Mouse (Mus musculus) MEL (cell line): ENCODE measurements around the gene Tmem178b. TPM values are rescaled to one million over a fixed set of nuclear protein-coding genes. Genes with fewer than 3 reads are reported as not detected.

Source experiments
- DNase-seq: peaks from one replicate; pipeline ENCODE4 v3.0.0; 2011; ENCODE audit warnings: low read depth, low spot score
- H3K27ac ChIP-seq: 2 replicates; pipeline ENCODE4 v1.5.1; 2012; ENCODE audit warnings: low read depth, mild to moderate bottlenecking, control low read depth, low read length, moderate library complexity; ENCODE audit not compliant: control insufficient read depth
- H3K27me3 ChIP-seq, 2 experiments: fragments of 150-350 bp in 1 of 2; sonication (generic) in 1 of 2; 2 replicates each; pipeline ENCODE4 v1.6.1; 2012; ENCODE audit warnings: low read length in 2 of 2, mild to moderate bottlenecking in 2 of 2, improper control_type of control experiment in 1 of 2, moderate library complexity in 1 of 2; ENCODE audit not compliant: insufficient read depth in 2 of 2, control insufficient read depth in 1 of 2
- H3K36me3 ChIP-seq, 2 experiments: 2 replicates each; pipeline ENCODE4 v1.6.1; 2012 to 2014; ENCODE audit warnings: low read length in 2 of 2, improper control_type of control experiment in 1 of 2, inconsistent platforms in 1 of 2, mild to moderate bottlenecking in 1 of 2; ENCODE audit not compliant: insufficient read depth in 2 of 2, control insufficient read depth in 1 of 2
- H3K4me1 ChIP-seq, 2 experiments: fragments of 150-350 bp in 1 of 2; sonication (generic) in 1 of 2; 2 replicates each; pipeline ENCODE4 v1.6.1; 2012; ENCODE audit warnings: low read length in 2 of 2, improper control_type of control experiment in 1 of 2, mild to moderate bottlenecking in 1 of 2; ENCODE audit not compliant: insufficient read depth in 2 of 2, control insufficient read depth in 1 of 2
- H3K4me3 ChIP-seq, 2 experiments: fragments of 150-350 bp in 1 of 2; sonication (generic) in 1 of 2; 2 replicates each; pipeline ENCODE4 v1.5.1; 2012; ENCODE audit warnings: low read depth in 2 of 2, low read length in 2 of 2, mild to moderate bottlenecking in 2 of 2, moderate library complexity in 2 of 2, control low read depth in 1 of 2, improper control_type of control experiment in 1 of 2; ENCODE audit not compliant: control insufficient read depth in 1 of 2, insufficient read depth in 1 of 2
- H3K79me2 ChIP-seq: 2 replicates; pipeline ENCODE4 v1.6.1; 2012; ENCODE audit warnings: mild to moderate bottlenecking, low read length, moderate library complexity; ENCODE audit not compliant: control insufficient read depth, poor library complexity, insufficient read depth
- H3K9ac ChIP-seq: 2 replicates; pipeline ENCODE4 v1.6.1; 2012; ENCODE audit warnings: low read depth, mild to moderate bottlenecking, control low read depth, low read length, moderate library complexity; ENCODE audit not compliant: control insufficient read depth, poor library complexity, severe bottlenecking
- H3K9me3 ChIP-seq: fragments of 150-350 bp; sonication (generic); replicated peaks from 2 replicates; pipeline ENCODE4 v1.6.1; 2012; ENCODE audit warnings: mild to moderate bottlenecking, low read length, improper control_type of control experiment, moderate library complexity; ENCODE audit not compliant: insufficient read depth
- BHLHE40 ChIP-seq: IDR thresholded peaks from 2 replicates; pipeline ENCODE4 v1.6.1; 2012; ENCODE audit warnings: low read depth, mild to moderate bottlenecking, inconsistent platforms, low read length, improper control_type of control experiment, borderline replicate concordance
- CHD1 ChIP-seq: IDR thresholded peaks from 2 replicates; pipeline ENCODE4 v1.6.1; 2012; ENCODE audit warnings: low read depth, mild to moderate bottlenecking, inconsistent platforms, low read length, improper control_type of control experiment
- CTCF ChIP-seq, 3 experiments: IDR thresholded peaks in 2 of 3; conservative IDR thresholded peaks in 1 of 3; 2 replicates each; pipeline ENCODE4 v1.5.1; 2011 to 2012; ENCODE audit warnings: low read length in 3 of 3, low read depth in 2 of 3, mild to moderate bottlenecking in 2 of 3, improper control_type of control experiment in 1 of 3, inconsistent platforms in 1 of 3, mixed read lengths in 1 of 3, moderate library complexity in 1 of 3; ENCODE audit not compliant: control insufficient read depth in 1 of 3, insufficient read depth in 1 of 3, poor library complexity in 1 of 3, severe bottlenecking in 1 of 3
- ELF1 ChIP-seq: IDR thresholded peaks from 2 replicates; pipeline ENCODE4 v1.6.1; 2014; ENCODE audit warnings: low read depth, mild to moderate bottlenecking, inconsistent platforms, low read length, improper control_type of control experiment, moderate library complexity
- EP300 ChIP-seq, 2 experiments: IDR thresholded peaks; 2 replicates each; pipeline ENCODE4 v1.6.1; 2011; ENCODE audit warnings: improper control_type of control experiment in 2 of 2, low read length in 2 of 2, low read depth in 1 of 2, mild to moderate bottlenecking in 1 of 2
- ETS1 ChIP-seq: IDR thresholded peaks from 2 replicates; pipeline ENCODE4 v1.6.1; 2012; ENCODE audit warnings: low read depth, mild to moderate bottlenecking, inconsistent platforms, low read length, improper control_type of control experiment, moderate library complexity
- GATA1 ChIP-seq: IDR thresholded peaks from 2 replicates; pipeline ENCODE4 v1.6.1; 2011; ENCODE audit warnings: low read depth, low read length, improper control_type of control experiment
- HCFC1 ChIP-seq: IDR thresholded peaks from 2 replicates; pipeline ENCODE4 v1.6.1; 2012; ENCODE audit warnings: low read depth, mild to moderate bottlenecking, inconsistent platforms, low read length, improper control_type of control experiment, moderate library complexity
- JUND ChIP-seq: IDR thresholded peaks from 2 replicates; pipeline ENCODE4 v1.6.1; 2011; ENCODE audit warnings: low read depth, mild to moderate bottlenecking, improper control_type of control experiment, low read length
- KAT2A ChIP-seq: conservative IDR thresholded peaks from 2 replicates; pipeline ENCODE4 v1.6.1; 2012; ENCODE audit warnings: low read depth, low read length, improper control_type of control experiment, inconsistent platforms
- MAFK ChIP-seq: IDR thresholded peaks from 2 replicates; pipeline ENCODE4 v1.6.1; 2011; ENCODE audit warnings: low read depth, mild to moderate bottlenecking, low read length, improper control_type of control experiment, borderline replicate concordance
- MAX ChIP-seq: IDR thresholded peaks from 2 replicates; pipeline ENCODE4 v1.6.1; 2011; ENCODE audit warnings: low read length, improper control_type of control experiment
- MXI1 ChIP-seq: IDR thresholded peaks from 2 replicates; pipeline ENCODE4 v1.6.1; 2011; ENCODE audit warnings: mild to moderate bottlenecking, low read depth, low read length, improper control_type of control experiment
- MYC ChIP-seq: IDR thresholded peaks from 2 replicates; pipeline ENCODE4 v1.6.1; 2011; ENCODE audit warnings: low read depth, mild to moderate bottlenecking, low read length, improper control_type of control experiment, moderate library complexity
- NRF1 ChIP-seq: IDR thresholded peaks from 2 replicates; pipeline ENCODE4 v1.6.1; 2014; ENCODE audit warnings: low read depth, mild to moderate bottlenecking, inconsistent platforms, low read length, improper control_type of control experiment, moderate library complexity; ENCODE audit not compliant: poor library complexity, insufficient read depth, severe bottlenecking
- POLR2AphosphoS5 ChIP-seq: IDR thresholded peaks from 2 replicates; pipeline ENCODE4 v1.6.1; 2012; ENCODE audit warnings: low read depth, borderline replicate concordance, mild to moderate bottlenecking, inconsistent platforms, low read length, moderate library complexity, mixed read lengths
- RAD21 ChIP-seq: IDR thresholded peaks from 2 replicates; pipeline ENCODE4 v1.6.1; 2011; ENCODE audit warnings: mild to moderate bottlenecking, low read depth, low read length, improper control_type of control experiment
- TAL1 ChIP-seq: IDR thresholded peaks from 2 replicates; pipeline ENCODE4 v1.6.1; 2012; ENCODE audit warnings: mild to moderate bottlenecking, inconsistent platforms, low read length, moderate library complexity, mixed read lengths
- UBTF ChIP-seq: IDR thresholded peaks from 2 replicates; pipeline ENCODE4 v1.6.1; 2012; ENCODE audit warnings: low read depth, mild to moderate bottlenecking, inconsistent platforms, low read length, improper control_type of control experiment, moderate library complexity, borderline replicate concordance; ENCODE audit not compliant: insufficient read depth
- USF1 ChIP-seq: IDR thresholded peaks from 2 replicates; pipeline ENCODE4 v1.6.1; 2014; ENCODE audit warnings: low read depth, mild to moderate bottlenecking, inconsistent platforms, low read length, improper control_type of control experiment, moderate library complexity
- USF2 ChIP-seq, 2 experiments: IDR thresholded peaks; 2 replicates each; pipeline ENCODE4 v1.6.1; 2011 to 2012; ENCODE audit warnings: improper control_type of control experiment in 2 of 2, low read length in 2 of 2, borderline replicate concordance in 1 of 2, inconsistent platforms in 1 of 2, low read depth in 1 of 2, mild to moderate bottlenecking in 1 of 2; ENCODE audit not compliant: insufficient read depth in 1 of 2
- ZC3H11A ChIP-seq: IDR thresholded peaks from 2 replicates; pipeline ENCODE4 v1.6.1; 2012; ENCODE audit warnings: low read depth, mild to moderate bottlenecking, inconsistent platforms, low read length, improper control_type of control experiment
- polyA plus RNA-seq, 2 experiments: library from polyadenylated mRNA; stranded (reverse) in 1 of 2; unstranded in 1 of 2; fragments of >175 nt in 1 of 2; fragments of >200 nt in 1 of 2; gene quantifications; 2 replicates each; pipeline versions ENCODE4 v1.2.1 to v1.2.4; 2012; ENCODE audit warnings: low replicate concordance in 2 of 2, low read depth in 1 of 2; ENCODE audit not compliant: insufficient read length in 2 of 2, insufficient read depth in 1 of 2, missing spikeins in 1 of 2
- total RNA-seq: library from RNA; depleted of rRNA; stranded (reverse); fragments of 300-350 nt; gene quantifications from 2 replicates; pipeline ENCODE4 v1.2.3, GENCODE M21; 2012

Gene Tmem178b
- total and polyA plus RNA-seq, 3 experiments: not detected

- no peak overlapping the region for H3K27ac ChIP-seq
- H3K9me3 ChIP-seq: no peaks in the 10 kb centered on the region
- no peaks in the 10 kb centered on the region for H3K79me2 ChIP-seq
- H3K9ac ChIP-seq: no peak overlapping the region
- DNase-seq: no peak
- no peaks in the 10 kb centered on the region for H3K4me1 ChIP-seq
- TF ChIP-seq CTCF (IDR thresholded peaks at IDR 0.05 in 2 of 3, conservative IDR thresholded peaks at IDR 0.05 in 1 of 3; ENCODE audit: control insufficient read depth in 1 of 3, insufficient read depth in 1 of 3, low read depth in 2 of 3, low read length in 3 of 3, poor library complexity in 1 of 3, severe bottlenecking in 1 of 3): no peak
- no peak for TF ChIP-seq USF2 (IDR thresholded peaks at IDR 0.05; ENCODE audit: borderline replicate concordance in 1 of 2, insufficient read depth in 1 of 2, low read depth in 1 of 2, low read length in 2 of 2)
- no peak for TF ChIP-seq MXI1
- TF ChIP-seq CHD1: no peak
- TF ChIP-seq MAX: no peak
- no peak for TF ChIP-seq HCFC1
- TF ChIP-seq NRF1: no peak
- TF ChIP-seq KAT2A: no peak
- no peak for TF ChIP-seq ZC3H11A
- no peak for TF ChIP-seq TAL1
- no peak for TF ChIP-seq POLR2AphosphoS5
- TF ChIP-seq MAFK: no peak
- no peak for TF ChIP-seq ETS1
- no peak for TF ChIP-seq EP300 (IDR thresholded peaks at IDR 0.05; ENCODE audit: low read depth in 1 of 2, low read length in 2 of 2)
- no peak for TF ChIP-seq ELF1
- H3K27me3 ChIP-seq: no peaks in the 10 kb centered on the region; a peak in 1 of 4 replicates
- H3K4me3 ChIP-seq: no peak overlapping the region
- no peaks in the 10 kb centered on the region for H3K36me3 ChIP-seq
Measured at GRCm38 (mm10) chr6:40063438-40063837, 190.4 kb downstream of the Tmem178b start.

GRCm38 (mm10) chr6:40063899-40064298, 190.8 kb downstream of the Tmem178b start:
- Histone ChIP-seq H3K9me3 (no peaks in the 10 kb centered on the region), H3K4me1 (no peaks in the 10 kb centered on the region), H3K4me3 (no peak overlapping the region), H3K79me2 (no peaks in the 10 kb centered on the region), H3K36me3 (no peaks in the 10 kb centered on the region), H3K9ac (no peak overlapping the region), H3K27ac (no peak overlapping the region), H3K27me3 (no peaks in the 10 kb centered on the region; a peak in 1 of 4 replicates)
- no peak for DNase-seq
- TF ChIP-seq BHLHE40 (no peak), USF1 (no peak), KAT2A (no peak), UBTF (no peak), GATA1 (no peak), MYC (no peak), RAD21 (no peak), MAFK (no peak), HCFC1 (no peak), ETS1 (no peak), JUND (no peak), NRF1 (no peak), USF2 (IDR thresholded peaks at IDR 0.05; ENCODE audit: borderline replicate concordance in 1 of 2, insufficient read depth in 1 of 2, low read depth in 1 of 2, low read length in 2 of 2) (no peak)
